Mouse (Mus musculus) thymus, postnatal 0 days (tissue): ENCODE results near the gene Lin54. TPM values are rescaled to one million over a fixed set of nuclear protein-coding genes. Genes with fewer than 3 reads are reported as not detected.

Experiments used
- DNase-seq: peaks from one replicate; pipeline ENCODE4 v3.0.0-alpha.2; 2015; ENCODE audit warnings: low spot score
- polyA plus RNA-seq: library from polyadenylated mRNA; unstranded; fragments of >200 nt; fragmentation: Nextera tagmentation; extraction: Ambion mirVana; gene quantifications from 2 replicates; pipeline ENCODE4 v1.2.1, GENCODE M21; 2015

The Lin54 gene
- polyA plus RNA-seq = 9.4 and 10.0 TPM in 2 replicates

DNA sequence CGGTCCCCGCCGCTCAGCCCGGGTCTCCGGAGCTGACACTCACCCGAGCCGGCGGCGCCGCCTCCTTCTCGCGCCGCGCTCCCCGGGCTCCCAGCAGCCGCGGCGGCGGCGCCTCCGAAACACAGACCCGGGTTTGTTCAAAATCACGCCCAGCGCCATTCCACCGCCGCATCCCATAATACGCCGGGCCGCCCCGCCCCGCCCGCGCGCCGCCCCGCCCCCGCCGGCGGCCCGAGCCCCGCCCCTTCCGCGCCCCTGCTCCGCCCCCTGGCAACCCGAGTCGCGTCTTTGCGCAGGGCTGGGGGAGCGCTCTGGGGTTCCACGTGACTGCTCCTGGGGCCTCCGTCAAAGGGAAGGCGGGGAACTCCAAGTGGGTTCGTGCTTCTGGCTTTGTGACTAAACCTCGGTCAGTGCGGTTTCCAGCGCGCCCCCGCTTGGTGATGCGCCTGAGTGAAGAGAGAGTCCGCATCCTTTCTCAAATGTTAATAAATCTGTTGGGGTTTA lies at the start of gene Lin54:
Lin54 (minus strand) TSS at position 182 of the 504 bp plus-strand sequence.
- DNase-seq = peak; percentile 92

DNA sequence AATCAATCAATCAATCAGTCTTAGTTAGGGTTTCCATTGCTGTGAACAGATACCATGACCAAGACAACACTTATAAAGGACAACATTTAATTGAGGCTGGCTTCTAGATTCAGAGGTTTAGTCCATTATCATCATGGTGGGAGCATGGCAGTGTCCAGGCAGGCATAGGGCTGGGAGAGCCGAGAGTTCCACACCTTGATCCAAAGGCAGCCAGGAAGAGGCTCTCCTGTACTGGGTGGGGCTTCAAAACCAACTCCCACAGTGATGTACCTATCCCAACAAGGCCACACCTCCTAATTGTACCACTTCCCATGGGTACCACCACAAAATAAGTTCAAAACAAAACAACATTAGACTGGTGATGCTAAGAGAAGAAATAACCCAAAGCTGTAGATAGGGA lies 49.7 kb upstream of the Lin54 start:
- DNase-seq = no peak

DNA sequence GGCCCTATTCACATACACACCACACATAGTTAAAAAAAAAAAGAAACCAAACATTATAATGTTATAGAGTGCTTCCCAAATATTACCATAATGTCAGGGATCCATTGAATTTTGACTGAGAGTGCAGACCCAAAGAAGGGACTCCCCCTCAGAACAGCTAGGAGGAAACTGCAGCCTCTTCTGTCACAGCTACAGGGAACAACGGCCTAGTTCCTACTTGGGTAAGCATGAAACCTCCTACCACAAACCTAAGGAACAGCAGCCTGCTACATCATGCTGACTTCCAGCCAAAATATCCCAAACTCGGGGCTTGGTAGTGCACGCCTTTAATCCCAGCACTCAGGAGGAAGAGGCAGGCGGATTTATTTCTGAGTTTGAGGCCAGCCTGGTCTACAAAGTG lies 48.9 kb upstream of the Lin54 start:
- no peak for DNase-seq

DNA sequence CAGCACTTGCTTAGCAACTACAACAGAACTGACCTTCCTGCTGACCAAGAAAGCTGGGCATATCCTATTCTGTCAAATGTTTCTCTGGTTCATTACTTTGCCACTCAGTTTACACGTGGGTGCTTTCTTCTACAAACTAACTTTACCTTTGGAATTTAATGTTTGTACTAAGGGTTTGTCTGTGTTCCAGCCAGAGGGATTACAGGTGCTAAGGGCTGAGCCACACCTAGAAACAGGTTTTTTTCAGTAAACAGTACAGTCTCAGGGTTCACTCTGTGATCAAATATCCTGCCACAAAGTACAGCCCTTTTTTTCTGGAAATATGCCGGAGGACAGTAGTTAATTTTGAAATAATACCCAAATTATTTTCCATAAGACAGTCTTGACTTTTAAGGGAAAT lies 47.8 kb upstream of the Lin54 start:
- DNase-seq = no peak

GRCm38 (mm10) chr5:100546294-100547080 lies 46.0 kb upstream of the Lin54 start:
- no peak for DNase-seq

GRCm38 (mm10) chr5:100536638-100537037 lies 36.2 kb upstream of the Lin54 start:
- DNase-seq = peak; percentile 44

DNA sequence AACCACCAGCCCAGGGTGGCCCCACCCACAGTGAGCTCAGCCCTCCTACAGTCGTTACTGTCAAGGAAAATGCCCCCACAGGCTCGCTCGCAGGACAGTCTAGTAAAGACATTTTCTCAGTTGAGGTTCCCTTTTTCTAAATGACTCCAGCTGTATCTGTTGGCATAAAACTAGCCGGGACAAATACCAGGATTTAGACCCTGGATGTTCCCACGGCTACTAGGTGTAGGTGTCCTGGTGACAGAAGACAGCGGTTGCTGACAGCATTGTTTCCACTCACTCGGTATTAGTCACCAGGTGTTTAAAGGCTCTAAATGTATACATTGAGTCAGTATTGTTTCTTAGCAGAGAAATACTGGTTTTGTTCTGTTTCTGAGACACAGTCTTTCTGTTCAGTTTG lies 35.4 kb upstream of the Lin54 start:
- DNase-seq = no peak

GRCm38 (mm10) chr5:100526164-100526563 lies 25.7 kb upstream of the Lin54 start:
- DNase-seq = peak; percentile 69

DNA sequence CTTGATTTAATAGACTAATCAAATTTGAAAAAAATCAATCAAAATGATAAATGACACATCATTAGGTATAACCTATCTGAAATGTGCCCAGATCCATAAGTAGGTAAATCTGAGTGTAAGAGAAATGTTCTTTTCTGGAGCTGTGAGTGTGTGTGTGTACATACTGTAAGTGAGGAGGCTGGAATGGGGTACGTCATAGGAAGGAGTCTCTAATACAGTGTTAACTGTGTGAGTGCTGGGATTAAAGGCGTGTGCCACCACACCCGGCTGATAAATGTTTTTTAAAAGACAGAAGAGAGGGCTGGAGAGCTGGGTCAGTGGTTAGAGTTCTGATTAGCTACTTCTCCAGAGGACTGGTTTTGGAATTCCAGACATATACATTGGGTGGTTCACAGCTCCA lies 25.2 kb upstream of the Lin54 start:
- DNase-seq = no peak

GRCm38 (mm10) chr5:100524921-100525320 lies 24.5 kb upstream of the Lin54 start:
- DNase-seq = no peak

DNA sequence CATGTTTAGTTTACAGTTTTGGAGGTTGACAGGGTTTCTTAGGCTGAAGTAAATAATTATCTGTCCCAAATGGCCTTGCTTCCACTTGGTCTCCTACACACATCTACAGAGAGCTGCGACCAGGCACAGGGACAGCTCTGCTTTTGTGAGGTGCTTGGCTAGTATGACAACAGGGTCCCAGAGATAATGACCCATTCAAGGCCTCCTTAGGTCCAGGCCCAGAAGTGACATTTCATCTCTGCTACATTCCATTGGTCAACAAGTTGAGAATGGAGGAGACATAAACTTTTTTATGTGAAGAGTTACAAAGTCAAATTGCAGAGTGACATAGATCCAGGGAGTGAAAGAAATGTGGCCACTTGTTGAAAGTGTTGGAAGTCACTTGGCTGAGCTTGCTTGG lies 22.9 kb upstream of the Lin54 start:
- DNase-seq = no peak

GRCm38 (mm10) chr5:100520223-100520622 lies 19.8 kb upstream of the Lin54 start:
- no peak for DNase-seq

DNA sequence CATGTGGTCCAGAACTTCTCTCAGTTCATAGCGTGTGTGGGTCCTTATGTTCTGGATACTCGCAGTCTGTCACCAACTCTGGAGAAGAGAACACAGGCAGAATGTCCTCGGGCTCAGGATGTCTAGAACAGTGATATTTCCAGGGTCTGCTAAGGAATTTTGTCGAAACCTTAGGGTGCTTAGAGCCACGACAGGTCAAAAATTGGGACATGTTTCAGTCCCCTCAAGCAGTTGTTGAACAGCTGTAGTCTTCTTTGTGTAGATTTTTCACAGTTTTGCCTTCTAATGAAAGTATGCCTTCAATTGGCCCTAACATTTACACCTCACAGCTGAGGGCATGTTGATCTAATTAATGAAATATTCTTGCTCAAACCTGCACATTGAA lies 18.6 kb upstream of the Lin54 start:
- DNase-seq = no peak

DNA sequence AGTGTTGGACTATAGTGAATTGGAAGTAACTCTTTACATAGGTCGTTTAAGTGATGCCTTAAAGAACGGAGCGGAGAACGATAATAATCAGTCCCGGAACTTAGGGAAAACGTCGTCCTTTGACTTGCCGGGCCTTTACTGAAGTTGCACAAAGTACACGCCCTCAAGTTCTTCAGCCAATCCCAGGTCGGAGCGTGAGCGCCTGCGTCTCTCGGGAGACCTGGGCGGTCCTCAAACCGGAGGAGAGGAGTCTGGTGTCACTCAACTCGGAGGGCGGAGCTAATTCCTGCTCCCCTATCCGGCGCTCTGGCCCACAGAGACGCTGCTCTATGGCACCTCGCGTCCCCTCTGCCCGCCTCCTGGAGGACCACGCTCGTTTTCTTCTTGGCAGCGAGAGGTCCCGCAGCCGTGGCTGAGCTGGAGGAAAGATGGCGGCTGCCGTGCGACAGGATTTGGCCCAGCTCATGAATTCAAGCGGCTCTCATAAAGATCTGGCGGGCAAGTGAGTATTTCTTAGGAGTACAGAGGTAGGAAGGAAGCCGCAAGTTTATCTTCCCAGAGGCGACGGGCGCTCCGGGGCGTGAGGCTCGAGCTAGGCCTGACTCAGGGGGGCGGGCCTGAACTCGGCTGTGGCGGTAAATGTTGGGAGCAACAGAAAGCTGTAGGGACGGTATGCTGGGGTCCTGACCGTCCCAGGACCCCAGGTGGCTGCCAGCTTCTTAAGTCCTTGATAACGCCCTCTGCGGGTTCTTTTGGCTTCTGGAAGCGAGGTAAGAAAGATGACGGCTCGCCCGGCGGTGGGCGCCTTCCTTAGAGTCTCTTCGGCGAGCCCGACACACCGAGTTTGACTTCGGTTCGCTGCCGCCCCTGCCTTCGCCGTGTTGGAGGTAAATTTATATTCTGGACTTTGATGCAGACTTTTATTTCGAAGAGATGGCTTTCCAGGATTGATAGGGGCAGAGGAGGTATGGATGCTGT lies 17.9 kb upstream of the Lin54 start, which contains the start of gene Cops4:
Cops4 (plus strand) TSS at position 261 of the 978 bp plus-strand sequence.
- peak; percentile 99 for DNase-seq

GRCm38 (mm10) chr5:100512576-100512975 lies 12.1 kb upstream of the Lin54 start:
- DNase-seq = no peak

DNA sequence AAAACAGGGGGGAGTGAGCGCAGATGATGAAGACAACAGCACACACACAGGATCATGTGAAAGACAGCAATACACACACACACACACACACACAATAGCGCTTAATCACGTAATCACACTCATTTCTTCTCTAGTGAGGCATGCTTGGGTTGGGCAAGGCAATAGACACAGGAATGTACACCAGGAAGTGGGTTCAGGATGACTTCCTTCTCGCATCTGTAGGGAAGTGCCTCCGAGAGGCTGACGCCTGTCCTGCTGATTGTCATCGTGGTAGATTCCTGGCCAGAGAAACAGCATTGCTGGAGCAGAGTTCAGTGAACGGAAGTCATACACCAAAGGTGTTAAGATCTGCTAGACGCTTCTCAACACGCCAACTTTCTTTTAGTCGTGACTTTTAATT lies 8.8 kb upstream of the Lin54 start:
- DNase-seq = peak; percentile 11

- no peak for DNase-seq
Observed at GRCm38 (mm10) chr5:100501267-100501666, 828 bp upstream of the Lin54 start.

- peak; percentile 51 for DNase-seq
Observed at GRCm38 (mm10) chr5:100499831-100500304, 571 bp downstream of the Lin54 start.

DNA sequence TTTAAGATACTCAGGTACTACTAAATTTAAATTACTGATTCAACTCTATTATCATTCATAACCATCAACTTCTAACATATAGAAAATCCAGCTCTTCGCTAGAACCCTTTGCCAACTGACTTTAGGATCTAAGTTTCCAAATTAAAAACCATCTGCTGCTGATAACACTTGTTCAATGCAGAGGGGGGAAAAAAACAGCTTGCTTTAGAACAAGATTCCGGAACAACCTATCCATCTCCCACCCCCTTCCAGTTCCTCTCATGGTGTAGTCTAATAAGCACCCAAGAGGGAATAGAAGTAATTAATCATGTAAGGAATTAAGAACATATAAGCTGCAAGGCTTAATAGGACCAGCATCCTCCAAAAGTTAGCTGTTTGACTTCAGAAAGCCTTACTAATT lies 1.2 kb downstream of the Lin54 start:
- no peak for DNase-seq

DNA sequence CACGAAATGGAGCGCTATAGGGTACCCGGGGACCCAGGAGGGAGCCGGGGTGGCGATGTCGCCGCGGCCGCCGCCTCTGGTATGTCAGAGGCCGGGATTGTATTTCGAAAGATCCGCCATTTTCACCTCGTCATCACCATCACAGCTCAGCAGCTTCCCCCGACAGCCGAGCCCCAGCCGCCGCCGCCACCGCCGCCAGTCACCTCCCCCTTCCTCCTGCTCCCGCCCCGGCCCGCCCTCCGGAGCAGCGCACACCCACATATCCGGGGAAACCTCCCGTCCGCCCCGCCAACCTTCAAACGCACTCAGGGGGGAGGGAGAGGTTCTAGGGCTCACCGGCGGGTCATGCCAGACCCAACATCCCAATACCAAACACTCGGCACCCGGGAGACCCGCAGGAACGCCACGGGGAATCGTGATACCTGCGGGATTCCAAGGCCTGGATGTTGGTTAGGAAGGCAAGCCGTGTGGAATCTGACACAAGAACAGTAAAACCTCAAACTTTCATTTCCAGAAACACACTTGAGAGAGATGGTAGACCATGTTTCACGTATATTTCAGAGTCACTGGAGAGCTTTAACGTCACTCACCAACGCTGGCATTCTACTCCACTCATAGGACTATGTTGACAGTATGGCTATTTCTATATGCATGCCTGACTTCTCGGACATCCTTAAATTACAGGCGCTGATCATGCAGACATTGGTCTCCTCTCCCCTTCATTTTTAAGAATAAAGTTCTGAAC lies 1.8 kb downstream of the Lin54 start:
- peak; percentile 86 for DNase-seq

DNA sequence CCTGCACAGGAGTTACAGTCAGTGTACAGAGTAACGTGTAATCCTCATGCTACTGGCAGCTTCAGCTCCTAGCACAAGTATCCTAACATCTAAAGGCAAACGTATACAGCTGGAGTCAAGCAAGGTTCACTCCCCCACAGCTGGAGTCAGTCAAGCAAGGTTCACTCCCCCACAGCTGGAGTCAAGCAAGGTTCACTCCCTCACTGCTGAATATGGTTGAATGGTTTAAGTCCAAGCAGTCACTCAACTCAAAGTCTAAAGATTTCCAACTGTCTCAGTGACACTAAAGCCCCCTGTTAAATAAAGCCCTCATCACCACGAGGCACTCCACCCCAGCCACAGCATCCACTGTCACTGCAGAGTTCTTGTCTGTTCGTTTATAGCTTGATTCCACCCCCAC lies 8.7 kb downstream of the Lin54 start:
- no peak for DNase-seq
